Mouse (Mus musculus): ENCODE data around the gene Smg9.
"Not testable (repeated sequence)": the region's sequence is repeated elsewhere in the genome, so short reads cannot be mapped to it uniquely, and the experiment has no call there.

The Smg9 gene

DNA sequence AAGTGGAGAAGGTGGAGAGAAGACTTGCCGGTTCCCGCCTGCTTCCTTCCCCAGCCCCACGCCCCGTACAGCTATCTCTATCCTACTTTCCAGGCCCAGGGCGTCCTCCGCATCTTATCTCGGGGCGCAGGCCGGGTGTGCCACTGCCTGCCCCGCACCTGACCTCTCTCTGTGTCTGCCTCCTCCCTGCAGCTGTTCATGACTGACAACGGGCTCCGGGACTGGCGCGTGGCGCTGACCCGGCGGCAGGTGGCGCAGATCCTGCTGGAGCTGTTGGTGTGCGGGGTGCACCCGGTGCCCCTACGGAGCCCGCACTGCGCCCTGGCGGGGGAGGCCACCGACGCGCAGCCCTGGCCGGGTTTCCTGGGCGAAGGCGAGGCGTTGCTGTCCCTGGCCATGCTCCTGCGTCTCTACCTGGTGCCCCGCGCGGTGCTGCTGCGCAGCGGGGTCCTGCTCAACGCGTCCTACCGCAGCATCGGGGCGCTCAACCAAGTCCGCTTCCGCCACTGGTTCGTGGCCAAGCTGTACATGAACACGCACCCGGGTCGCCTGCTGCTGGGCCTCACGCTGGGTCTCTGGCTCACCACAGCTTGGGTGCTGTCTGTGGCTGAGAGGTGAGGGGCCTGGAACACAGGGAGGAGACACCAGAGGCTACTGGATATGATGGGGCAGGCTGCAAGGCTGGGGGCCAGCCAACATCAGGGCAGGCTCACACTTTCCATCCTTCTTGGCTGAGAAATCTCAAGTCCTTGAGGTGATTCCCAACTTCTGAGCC, 22.1 kb upstream of the Smg9 start:
- DNase-seq (ENCODE audit: low spot score), result peak; percentile 95

DNA sequence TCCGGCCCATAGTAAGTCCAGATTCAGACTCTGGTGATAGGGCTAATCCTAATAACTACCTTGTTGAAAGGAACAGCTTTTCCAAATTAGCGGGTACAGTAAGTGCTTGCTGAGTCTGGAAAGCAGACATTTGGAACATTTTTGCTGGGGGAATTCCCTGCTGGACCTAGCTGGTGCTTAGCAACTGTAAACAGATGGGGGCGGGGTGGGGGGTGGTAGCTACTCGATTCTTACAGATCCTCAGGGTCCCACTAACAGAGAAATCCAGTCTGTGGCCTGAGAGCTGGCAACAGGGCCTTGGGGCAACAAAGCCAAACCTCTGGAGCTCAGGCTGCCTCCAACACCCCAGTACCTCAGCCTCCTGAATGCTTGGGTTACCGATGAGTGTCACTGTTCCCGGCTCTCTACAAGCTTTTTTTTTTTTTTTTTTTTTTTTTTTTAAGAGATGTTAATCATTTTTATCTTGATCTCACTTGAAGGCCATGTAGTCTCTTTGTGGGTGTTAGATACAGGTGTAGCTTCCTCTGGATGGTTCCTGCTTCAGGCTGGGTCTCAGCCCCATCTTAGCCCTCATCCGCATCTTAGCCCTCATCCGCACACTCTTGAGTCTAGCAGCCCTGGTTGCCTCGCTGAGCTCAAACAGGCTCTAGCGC, 21.2 kb upstream of the Smg9 start:
- DNase-seq (ENCODE audit: low spot score), result no peak

DNA sequence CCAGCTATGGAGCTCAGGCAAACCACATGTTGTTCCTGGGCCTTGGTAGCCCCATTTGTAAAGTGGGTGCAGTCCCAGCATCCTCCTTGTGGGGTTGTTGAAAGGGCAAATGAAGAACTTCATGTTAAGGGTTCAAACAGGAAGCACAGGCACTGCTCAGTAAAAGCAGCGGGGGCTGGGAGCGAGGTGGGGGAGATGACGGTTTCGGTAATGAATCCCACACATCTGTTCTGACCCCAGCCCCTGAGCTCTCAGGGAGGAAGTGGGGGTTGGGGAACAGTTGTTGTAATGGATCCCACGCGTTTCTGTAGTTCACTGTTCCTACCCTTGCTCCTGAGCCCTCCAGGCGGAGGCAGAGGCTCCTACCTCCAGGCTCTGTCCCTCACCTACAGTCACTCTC, 19.5 kb upstream of the Smg9 start:
- no peak for DNase-seq (ENCODE audit: low spot score)

DNA sequence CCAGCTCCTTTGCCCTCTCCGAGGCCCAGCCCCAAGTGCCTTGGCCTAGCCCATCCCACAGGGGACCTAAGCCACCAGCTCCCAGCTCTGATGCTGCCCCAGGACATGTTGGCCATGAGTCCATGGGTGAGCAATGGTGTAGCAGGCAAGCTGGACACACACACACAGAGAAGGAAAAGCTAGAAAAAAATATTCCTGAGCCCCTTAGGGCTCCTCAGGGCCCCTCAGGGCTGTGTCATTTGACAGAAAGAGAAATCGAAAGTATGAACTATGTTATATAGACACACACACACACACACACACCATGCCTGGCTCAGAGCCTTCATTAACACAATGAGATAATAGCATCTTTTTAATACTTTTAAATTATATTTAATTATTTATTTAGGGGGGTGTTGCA, 19.0 kb upstream of the Smg9 start:
- DNase-seq (ENCODE audit: low spot score), result no peak

DNA sequence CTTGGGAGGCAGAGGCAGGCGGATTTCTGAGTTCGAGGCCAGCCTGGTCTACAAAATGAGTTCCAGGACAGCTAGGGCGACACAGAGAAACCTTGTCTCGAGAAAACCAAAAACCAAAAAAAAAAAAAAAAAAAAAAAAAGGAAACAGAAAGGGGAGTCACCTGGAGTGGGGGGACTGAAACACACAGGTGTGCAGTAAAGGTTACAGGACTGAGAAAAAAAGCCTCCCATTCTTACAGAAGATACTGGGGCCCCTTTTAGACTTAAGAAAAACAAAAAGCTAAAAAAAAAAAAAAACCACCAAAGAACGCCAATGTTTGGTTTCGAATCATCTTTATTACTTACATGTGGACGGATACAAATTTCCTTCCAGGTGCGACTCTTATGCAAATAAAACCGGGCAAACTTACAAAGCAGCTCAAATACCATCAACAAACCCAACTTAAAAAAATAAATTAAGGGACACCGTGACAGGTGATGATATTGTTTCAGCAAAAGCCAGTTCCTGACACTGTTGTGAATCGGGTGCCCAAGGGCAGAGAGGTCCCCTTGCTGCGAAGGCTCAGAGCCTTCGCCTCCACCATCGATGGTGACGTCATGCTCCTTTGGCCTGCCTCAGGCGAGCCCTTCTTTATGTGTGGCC, 16.6 kb upstream of the Smg9 start:
- no peak for DNase-seq (ENCODE audit: low spot score)

DNA sequence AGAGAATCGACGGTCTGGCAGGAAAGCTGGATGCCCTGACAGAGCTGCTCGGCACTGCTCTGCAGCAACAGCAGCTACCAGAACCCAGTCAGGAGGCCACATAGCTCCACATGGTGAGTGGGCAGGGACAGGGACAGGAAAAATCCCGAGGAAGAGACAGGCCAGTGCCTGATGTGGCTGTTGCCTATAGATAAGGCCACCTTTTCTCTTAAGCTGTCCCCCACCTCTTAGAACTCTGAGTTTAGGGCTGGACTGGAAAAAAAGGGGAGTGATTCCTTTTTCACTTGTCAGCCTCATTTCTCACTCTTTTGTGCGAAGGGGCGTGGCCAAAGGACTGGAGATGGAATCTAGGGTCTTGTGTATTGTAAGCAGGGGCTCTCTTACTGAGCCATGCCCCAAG, 15.3 kb upstream of the Smg9 start:
- peak; percentile 79 for DNase-seq (ENCODE audit: low spot score)

DNA sequence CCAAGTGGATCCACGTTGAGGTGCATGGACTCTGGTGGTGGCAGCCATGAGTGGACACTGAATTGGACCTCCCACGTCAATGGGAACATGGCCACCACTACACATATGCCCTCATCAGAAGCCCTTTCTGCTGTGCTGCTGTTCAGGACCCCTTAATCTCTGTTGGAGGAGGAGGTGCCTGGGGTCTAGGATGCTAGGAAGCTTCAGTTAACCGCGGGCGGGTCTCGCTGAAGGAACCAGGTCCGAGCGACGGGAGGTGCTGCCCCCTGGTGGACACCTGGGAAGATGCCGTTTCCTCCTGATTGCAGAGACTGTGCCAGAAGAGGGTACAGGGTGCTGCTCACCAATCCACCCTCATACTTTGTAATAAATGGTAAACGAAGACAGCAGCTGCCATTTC, 14.6 kb upstream of the Smg9 start:
- DNase-seq (ENCODE audit: low spot score), result no peak

DNA sequence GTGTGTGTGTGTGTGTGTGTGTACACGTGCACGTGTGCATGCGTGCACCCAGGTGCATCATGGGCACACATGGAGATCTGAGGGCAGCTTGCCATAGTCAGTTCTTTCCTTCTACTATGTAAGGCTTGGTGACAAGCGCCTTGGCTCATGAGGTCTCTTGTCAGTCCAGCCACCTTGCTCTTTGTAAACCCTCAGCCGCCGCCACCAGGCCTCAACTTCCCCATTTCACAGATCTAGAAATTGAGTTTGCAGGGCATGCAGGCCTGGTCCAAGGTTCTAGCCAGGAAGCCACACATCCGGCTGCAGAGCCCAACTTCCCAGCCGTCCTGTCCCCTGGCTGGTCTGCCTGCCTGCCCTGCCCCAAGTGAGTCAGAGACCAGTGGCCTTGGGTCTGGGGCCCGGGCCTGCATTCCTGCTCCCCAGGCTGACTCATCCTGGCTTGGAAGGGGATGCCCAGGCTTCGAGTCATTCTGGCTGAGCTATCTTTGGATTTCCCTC, 12.3 kb upstream of the Smg9 start:
- no peak for DNase-seq (ENCODE audit: low spot score)

DNA sequence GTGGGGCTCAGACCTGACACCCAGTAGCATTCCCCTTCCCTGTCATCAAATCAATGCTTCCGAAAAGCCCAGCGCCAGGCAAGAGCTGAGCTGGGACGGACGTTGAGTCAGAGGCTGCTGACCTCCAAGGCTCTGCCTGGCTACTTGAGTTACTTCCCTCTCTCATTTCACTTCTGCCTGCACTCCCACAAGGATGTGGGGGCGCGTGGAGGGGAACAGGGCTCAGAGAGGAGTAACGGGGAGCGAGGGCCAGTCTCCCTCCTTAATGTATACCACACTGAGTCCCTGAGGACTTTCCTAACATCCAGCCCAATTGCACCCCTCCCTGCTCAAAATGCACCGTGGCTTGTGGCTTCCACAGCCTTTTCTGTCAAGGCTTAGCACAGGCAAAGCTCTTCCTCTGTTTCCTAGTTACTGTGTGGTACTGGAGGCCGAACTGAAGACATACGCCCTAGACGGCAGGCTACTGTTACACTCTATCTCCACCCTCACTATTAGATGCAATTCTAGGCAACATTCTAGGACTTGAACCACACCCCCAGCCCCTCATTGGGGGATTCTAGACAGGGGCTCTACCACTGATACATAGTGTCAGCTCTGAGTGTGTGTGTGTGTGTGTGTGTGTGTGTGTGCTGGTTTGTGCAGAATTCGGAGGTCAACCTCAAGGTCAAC, 9.8 kb upstream of the Smg9 start:
- no peak for DNase-seq (ENCODE audit: low spot score)

DNA sequence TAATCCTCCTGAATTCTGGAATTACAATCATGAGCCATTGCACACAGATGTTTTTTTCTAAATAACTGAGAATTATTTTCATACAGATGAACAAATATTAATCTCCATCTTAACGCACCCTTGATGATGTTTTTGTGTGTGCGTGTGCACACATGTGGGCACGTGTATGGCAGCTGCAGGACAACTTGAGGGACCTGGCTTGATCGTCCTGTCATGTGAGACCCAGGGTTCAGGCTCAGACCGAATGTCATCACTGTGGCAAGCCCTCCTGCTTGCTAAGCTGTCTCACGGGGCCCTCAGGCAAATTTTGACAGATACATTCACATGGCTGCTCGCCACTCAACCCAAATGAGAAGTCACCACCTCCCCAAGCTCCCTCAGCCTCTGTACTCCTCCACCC, 8.9 kb upstream of the Smg9 start:
- no peak for DNase-seq (ENCODE audit: low spot score)

DNA sequence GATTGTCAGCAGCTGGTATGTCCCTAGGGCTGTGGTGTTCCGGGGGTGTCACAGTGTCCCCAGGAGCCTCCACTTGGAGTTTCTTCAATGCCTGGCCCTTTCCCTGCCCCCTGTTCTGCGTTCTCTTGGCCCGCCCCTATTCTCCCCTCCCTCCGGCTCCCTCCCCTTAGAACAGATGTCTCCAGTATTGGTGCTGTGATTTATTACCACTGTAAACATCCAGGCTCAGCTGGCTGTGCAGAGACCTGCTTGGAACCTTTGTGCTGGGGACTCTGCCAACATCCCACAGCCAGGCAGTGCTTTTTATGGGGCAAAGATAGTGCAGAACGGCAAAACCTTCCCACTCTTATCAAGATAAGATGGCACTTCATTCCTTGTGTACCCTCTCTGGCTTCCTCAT, 8.3 kb upstream of the Smg9 start:
- DNase-seq (ENCODE audit: low spot score), result no peak

DNA sequence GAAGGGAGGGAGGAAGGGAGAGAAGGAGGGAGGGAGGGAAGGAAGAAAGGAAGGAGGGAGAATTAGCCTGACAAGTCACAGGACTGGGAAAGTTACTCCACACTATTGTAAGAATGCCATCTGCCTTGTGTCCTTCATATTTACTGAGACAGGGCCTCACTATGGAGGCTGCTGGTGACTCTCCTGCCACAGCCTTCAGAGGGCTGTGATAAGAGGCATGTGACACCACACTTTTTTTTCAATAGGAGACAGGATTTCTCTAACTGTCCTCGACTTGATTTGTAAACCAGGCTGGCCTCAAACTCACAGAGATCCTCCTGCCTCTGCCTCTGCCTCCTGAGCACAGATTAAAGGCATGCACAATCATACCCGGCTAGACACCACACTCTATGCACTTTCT, 7.7 kb upstream of the Smg9 start:
- DNase-seq (ENCODE audit: low spot score), result no peak

DNA sequence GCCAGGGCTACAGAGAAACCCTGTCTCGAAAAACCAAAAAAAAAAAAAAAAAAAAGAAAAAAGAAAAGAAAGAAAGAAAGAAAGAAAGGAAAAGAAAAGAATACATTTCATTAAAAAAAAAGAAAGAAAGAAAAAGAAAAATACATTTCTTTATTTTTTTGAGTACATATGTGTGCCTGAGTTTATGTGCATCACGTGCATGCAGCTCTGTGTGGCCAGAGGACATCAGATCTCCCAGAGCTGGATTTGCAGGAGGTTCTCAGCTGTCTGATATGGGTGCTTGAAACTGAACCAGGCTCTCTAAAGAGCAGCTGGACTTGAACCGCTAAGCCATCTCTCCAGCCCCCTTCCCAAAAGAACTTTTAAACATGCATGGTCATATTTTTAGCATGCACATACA, 5.4 kb upstream of the Smg9 start:
- DNase-seq (ENCODE audit: low spot score), result no peak

DNA sequence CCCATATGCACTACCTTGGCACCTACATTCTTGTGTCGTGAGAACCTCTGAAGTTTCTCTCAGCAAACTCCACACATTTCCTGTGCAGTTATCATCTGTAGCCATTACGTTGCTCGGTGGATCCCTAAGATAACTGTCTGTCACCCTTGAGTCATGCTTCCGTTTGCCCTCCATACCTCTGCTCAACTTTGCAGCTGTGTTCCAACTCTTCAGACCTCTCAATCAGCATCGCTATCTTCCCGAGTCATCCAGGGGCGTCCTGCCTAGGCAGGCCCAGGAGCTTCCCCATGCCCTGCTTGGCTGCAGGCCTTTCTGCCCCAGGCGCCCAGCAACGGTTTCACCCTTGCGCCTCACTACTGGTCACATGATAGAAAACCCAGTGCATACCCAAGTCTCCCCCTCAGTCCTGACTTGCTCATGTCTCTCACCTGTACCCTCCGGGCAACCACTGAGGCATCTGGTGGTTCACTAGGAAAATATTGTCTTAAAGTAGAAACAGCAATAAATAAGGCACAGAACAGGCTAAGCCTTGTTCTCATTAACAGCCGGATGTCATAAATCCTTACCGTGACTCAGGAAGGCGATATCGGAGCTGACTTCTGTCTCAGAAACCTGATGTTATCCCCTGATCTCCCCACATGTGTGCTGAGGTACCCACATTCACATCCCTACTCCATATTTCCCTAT, 4.8 kb upstream of the Smg9 start:
- DNase-seq (ENCODE audit: low spot score), result no peak

DNA sequence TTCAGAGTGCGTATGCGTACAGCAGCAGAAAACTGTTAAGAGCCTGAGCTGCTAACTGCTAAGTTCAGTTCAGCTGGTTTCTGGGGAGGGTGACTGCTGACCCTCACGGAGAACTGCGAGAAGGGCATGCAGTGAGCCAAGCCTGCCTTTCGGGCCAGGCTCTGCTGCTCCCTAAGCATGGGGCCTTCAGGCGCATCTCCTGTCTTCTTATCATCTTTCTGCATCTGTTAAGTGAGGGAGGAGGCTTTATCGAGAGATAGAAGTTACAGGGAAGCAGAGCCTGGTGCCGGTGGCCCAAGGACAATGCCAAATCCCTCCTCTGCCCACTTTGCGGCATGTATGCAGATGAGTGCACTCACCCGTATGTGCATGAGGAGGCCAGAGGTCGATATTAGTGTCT, 2.6 kb upstream of the Smg9 start:
- peak; percentile 75 for DNase-seq (ENCODE audit: low spot score)

DNA sequence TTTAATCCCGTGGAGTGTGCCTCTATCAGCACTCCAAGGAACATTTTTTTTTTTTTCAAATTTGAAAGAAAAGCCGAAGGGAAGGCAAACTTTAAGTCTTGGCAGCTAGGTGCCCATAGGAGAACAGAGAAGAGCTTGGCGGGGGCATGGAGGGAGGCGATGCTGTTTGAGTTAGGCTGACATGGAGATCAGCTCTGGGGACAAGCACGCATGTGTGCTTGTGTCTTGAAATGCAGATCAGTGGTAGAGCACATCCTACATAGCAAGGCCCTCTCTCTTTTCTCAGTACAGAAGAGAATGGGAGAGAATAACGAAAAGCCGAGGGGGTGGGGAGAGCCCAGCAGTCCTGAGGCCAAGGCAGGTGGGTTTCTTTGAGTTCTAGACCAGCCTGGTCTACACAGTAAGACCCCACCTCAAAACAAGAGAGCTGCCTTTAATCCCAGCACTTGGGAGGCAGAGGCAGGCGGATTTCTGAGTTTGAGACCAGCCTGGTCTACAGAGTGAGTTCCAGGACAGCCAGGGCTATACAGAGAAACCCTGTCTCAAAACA, 980 bp upstream of the Smg9 start:
- no peak for DNase-seq (ENCODE audit: low spot score)

DNA sequence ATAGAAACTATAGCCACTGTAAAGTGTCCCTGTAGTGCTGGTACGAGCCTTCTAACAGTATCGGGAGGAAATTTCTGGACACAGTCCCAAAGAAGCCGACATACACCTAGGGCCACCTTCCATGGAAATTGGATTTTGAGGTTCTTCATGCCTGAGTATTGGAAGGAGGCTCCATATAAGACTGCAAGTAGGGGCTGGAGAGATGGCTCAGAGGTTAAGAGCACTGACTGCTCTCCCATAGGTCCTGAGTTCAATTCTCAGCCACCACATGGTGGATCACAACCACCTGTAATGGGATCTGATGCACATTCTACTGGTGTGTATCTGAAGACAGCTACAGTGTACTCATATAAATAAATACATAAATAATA, 648 bp downstream of the Smg9 start:
- DNase-seq (ENCODE audit: low spot score), result no peak

DNA sequence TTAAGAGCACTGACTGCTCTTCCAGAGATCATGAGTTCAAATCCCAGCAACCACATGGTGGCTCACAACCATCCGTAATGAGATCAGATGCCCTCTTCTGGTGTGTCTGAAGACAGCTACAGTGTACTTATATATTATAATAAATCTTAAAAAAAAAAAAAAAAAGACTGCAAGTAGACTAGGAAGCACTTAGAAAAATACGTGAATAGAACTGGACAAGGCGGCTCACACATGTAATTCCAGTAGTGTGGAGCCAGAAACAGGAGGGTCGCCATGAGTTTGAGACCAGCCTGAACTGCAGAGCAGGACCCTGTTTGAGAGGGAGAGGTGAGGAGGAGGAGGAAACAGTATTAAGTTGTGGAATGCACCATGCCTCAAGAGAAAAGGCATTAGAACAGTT, 1.1 kb downstream of the Smg9 start:
- not testable (repeated sequence) for DNase-seq (ENCODE audit: low spot score)

DNA sequence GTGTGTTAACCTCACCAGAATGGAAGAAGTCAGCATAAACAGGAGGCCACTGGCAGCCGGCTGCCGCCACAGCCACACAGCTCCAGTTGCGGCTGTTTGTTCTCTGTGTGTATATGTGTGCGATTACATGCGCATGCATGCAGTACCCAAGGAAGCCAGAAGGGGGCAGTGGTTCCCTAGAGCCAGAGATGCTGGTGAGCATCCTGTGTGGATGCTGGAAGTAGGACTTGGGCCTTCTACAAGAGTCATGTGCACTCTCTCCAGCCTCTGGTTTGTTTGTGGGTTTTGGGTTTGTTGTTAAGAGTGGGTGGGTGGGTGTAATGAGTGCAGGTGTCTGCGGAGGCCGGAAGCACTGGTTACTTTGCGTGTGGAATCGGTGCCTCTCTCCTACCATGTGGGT, 3.4 kb downstream of the Smg9 start:
- DNase-seq (ENCODE audit: low spot score), result no peak

DNA sequence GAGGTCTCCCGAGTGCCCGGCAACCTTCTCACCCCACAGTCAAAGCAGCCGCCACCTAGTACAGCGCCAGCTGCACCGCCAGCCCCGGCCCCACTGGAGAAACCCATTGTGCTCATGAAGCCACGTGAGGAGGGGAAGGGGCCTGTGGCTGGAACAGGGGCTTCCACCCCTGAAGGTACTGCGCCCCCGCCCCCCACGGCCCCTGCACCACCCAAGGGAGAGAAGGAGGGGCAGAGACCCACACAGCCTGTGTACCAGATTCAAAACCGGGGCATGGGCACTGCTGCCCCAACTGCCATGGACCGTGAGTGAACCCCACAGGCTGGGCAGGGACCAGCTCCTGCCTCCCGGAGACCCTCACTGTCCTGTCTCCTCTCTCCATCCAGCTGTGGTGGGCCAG, 6.2 kb downstream of the Smg9 start:
- no peak for DNase-seq (ENCODE audit: low spot score)

DNA sequence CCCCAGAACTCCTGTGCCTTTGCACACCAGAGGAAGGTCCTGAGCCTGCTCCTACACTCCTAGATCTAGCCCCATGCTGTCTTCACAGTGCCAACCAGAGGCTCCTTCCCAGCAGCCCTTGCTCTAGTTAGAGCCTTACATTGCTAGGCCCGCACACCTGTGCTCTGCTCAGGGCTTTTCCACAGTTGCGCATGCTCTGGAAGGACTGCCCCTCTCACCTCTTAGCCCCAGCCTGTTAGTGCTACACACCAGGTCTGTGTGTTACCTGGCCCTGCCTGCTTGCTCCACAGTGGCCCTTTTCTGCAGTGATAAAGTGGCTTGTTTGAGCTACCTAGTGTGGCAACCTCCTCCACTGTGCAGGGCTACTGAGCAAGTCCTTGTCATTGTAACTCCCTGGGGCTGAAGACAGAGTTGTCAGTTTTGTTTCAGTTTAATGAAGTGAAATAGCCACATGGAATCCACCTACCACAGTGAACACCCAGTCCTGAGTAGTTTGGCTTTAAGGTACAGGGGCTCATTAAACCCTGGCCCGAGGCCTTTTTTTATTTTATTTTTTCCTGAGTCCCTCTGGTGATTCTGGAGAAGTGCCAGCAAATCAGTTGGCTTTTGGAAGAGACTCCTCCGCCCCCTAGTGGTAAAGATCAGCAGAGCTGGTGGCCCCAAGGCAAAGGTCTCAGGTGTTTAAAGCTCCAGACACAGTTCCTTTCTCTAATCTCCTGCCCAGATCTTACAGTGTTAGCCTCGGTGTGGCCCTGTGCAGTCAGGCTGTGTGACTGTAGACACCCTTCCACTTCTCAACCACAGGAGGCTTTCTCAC, 7.3 kb downstream of the Smg9 start:
- DNase-seq (ENCODE audit: low spot score), result peak; percentile 82
